Mouse (Mus musculus): ENCODE data around the gene Slc22a15. TPM values are rescaled to one million over a fixed set of nuclear protein-coding genes. Genes with fewer than 3 reads are reported as not detected.
"Not testable (repeated sequence)": the region's sequence is repeated elsewhere in the genome, so short reads cannot be mapped to it uniquely, and the experiment has no call there.

Gene Slc22a15
- polyA plus RNA-seq, 1 experiment from 2014 or later: 5.1 TPM

GRCm38 (mm10) chr3:101836045-101836444 is 88.2 kb downstream of the Slc22a15 start:
- peak; percentile 92 for DNase-seq
- Histone ChIP-seq H3K4me1 (ENCODE audit: insufficient read depth) (0 out of 2 replicates have a peak, but pooled peaks cover 11% of the 10 kb centered on the region), H3K9ac (0 out of 2 replicates have a peak overlapping the region, but pooled peaks have one; percentile 13), H3K36me3 (ENCODE audit: insufficient read depth) (no peaks in the 10 kb centered on the region), H3K27me3 (ENCODE audit: insufficient read depth, low read length) (no peaks in the 10 kb centered on the region), H3K4me2 (peak overlapping the region; percentile 58), H3K4me3 (ENCODE audit: low read depth, low read length) (peak overlapping the region; percentile 20), H3K9me3 (ENCODE audit: low read depth, low read length) (no peaks in the 10 kb centered on the region), H3K27ac (ENCODE audit: low read depth) (peak overlapping the region; percentile 62; the same call in 1 of the 2 replicates)
- ATAC-seq (ENCODE audit: insufficient read depth): peak; percentile 97
- WGBS: 2% methylated on average over 8 of the region's 8 CpGs
- TF ChIP-seq CTCF (IDR thresholded peaks at IDR 0.05; ENCODE audit: low read depth): no peak

GRCm38 (mm10) chr3:101831189-101831858 is 92.9 kb downstream of the Slc22a15 start:
- DNase-seq: peak; percentile 49
- 0 out of 2 replicates have a peak, but pooled peaks cover 11% of the 10 kb centered on the region for H3K4me1 ChIP-seq (ENCODE audit: insufficient read depth)
- H3K27me3 ChIP-seq (ENCODE audit: insufficient read depth, low read length): no peaks in the 10 kb centered on the region
- no peak overlapping the region for H3K9ac ChIP-seq
- H3K4me2 ChIP-seq: no peak overlapping the region
- H3K27ac ChIP-seq (ENCODE audit: low read depth): peak overlapping the region; percentile 24; the same call in 1 of the 2 replicates
- H3K36me3 ChIP-seq (ENCODE audit: insufficient read depth): no peaks in the 10 kb centered on the region
- WGBS: 23% methylated on average over 10 of the region's 10 CpGs
- no peaks in the 10 kb centered on the region for H3K9me3 ChIP-seq (ENCODE audit: low read depth, low read length)
- no peak for ATAC-seq (ENCODE audit: insufficient read depth)
- H3K4me3 ChIP-seq (ENCODE audit: low read depth, low read length): no peak overlapping the region
- TF ChIP-seq CTCF (IDR thresholded peaks at IDR 0.05; ENCODE audit: low read depth): no peak

GRCm38 (mm10) chr3:101829881-101830616 is 94.2 kb downstream of the Slc22a15 start:
- ATAC-seq (ENCODE audit: insufficient read depth): no peak
- DNase-seq: no peak
- H3K36me3 ChIP-seq (ENCODE audit: insufficient read depth): no peaks in the 10 kb centered on the region
- no peak for TF ChIP-seq CTCF (IDR thresholded peaks at IDR 0.05; ENCODE audit: low read depth)
- 70% methylated on average over 10 of the region's 10 CpGs for WGBS
- no peak overlapping the region for H3K4me3 ChIP-seq (ENCODE audit: low read depth, low read length)
- no peak overlapping the region for H3K4me2 ChIP-seq
- 0 out of 2 replicates have a peak, but pooled peaks cover 6% of the 10 kb centered on the region for H3K4me1 ChIP-seq (ENCODE audit: insufficient read depth)
- H3K27me3 ChIP-seq (ENCODE audit: insufficient read depth, low read length): no peaks in the 10 kb centered on the region
- H3K9me3 ChIP-seq (ENCODE audit: low read depth, low read length): no peaks in the 10 kb centered on the region
- H3K27ac ChIP-seq (ENCODE audit: low read depth): no peak overlapping the region
- no peak overlapping the region for H3K9ac ChIP-seq

- no peaks in the 10 kb centered on the region for H3K27me3 ChIP-seq (ENCODE audit: insufficient read depth, low read length)
- no peak overlapping the region for H3K27ac ChIP-seq (ENCODE audit: low read depth)
- no peak overlapping the region for H3K4me3 ChIP-seq (ENCODE audit: low read depth, low read length)
- H3K9me3 ChIP-seq (ENCODE audit: low read depth, low read length): no peaks in the 10 kb centered on the region
- H3K4me2 ChIP-seq: no peak overlapping the region
- H3K36me3 ChIP-seq (ENCODE audit: insufficient read depth): no peaks in the 10 kb centered on the region
- ATAC-seq (ENCODE audit: insufficient read depth) (no peak), DNase-seq (no peak)
- no peak for TF ChIP-seq CTCF (IDR thresholded peaks at IDR 0.05; ENCODE audit: low read depth)
- 26% methylated on average over 3 of the region's 3 CpGs for WGBS
- 0 out of 2 replicates have a peak, but pooled peaks cover 6% of the 10 kb centered on the region for H3K4me1 ChIP-seq (ENCODE audit: insufficient read depth)
- H3K9ac ChIP-seq: no peak overlapping the region
These were observed 95.7 kb downstream of the Slc22a15 start for GRCm38 (mm10) chr3:101828595-101828994.

- Histone ChIP-seq H3K4me2 (no peak overlapping the region), H3K9me3 (ENCODE audit: low read depth, low read length) (no peaks in the 10 kb centered on the region), H3K27me3 (ENCODE audit: insufficient read depth, low read length) (no peaks in the 10 kb centered on the region), H3K4me1 (ENCODE audit: insufficient read depth) (0 out of 2 replicates have a peak, but pooled peaks cover 6% of the 10 kb centered on the region), H3K36me3 (ENCODE audit: insufficient read depth) (no peaks in the 10 kb centered on the region), H3K9ac (no peak overlapping the region), H3K4me3 (ENCODE audit: low read depth, low read length) (no peak overlapping the region), H3K27ac (ENCODE audit: low read depth) (no peak overlapping the region)
- ATAC-seq (ENCODE audit: insufficient read depth) (no peak), DNase-seq (no peak)
- WGBS: 82% methylated on average over 6 of the region's 6 CpGs
- no peak for TF ChIP-seq CTCF (IDR thresholded peaks at IDR 0.05; ENCODE audit: low read depth)
These were observed 97.0 kb downstream of the Slc22a15 start for GRCm38 (mm10) chr3:101827220-101827715.

GRCm38 (mm10) chr3:101824338-101824737 is 99.9 kb downstream of the Slc22a15 start:
- TF ChIP-seq CTCF (IDR thresholded peaks at IDR 0.05; ENCODE audit: low read depth): no peak
- no peaks in the 10 kb centered on the region for H3K9me3 ChIP-seq (ENCODE audit: low read depth, low read length)
- H3K4me2 ChIP-seq: no peak overlapping the region
- H3K4me3 ChIP-seq (ENCODE audit: low read depth, low read length): no peak overlapping the region
- ATAC-seq (ENCODE audit: insufficient read depth) (no peak), DNase-seq (no peak)
- H3K27ac ChIP-seq (ENCODE audit: low read depth): no peak overlapping the region
- H3K36me3 ChIP-seq (ENCODE audit: insufficient read depth): no peaks in the 10 kb centered on the region
- WGBS: 76% methylated on average over 9 of the region's 9 CpGs
- H3K4me1 ChIP-seq (ENCODE audit: insufficient read depth): no peaks in the 10 kb centered on the region
- H3K9ac ChIP-seq: no peak overlapping the region
- no peaks in the 10 kb centered on the region for H3K27me3 ChIP-seq (ENCODE audit: insufficient read depth, low read length)

GRCm38 (mm10) chr3:101822052-101822451 is 102.2 kb downstream of the Slc22a15 start:
- no peak overlapping the region for H3K27ac ChIP-seq (ENCODE audit: low read depth)
- no peaks in the 10 kb centered on the region; the same call in 1 of the 2 replicates for H3K9me3 ChIP-seq (ENCODE audit: low read depth, low read length)
- H3K4me1 ChIP-seq (ENCODE audit: insufficient read depth): no peaks in the 10 kb centered on the region
- TF ChIP-seq CTCF (IDR thresholded peaks at IDR 0.05; ENCODE audit: low read depth): peak; percentile 47
- ATAC-seq (ENCODE audit: insufficient read depth) (no peak), DNase-seq (no peak)
- no peak overlapping the region for H3K9ac ChIP-seq
- H3K4me2 ChIP-seq: no peak overlapping the region
- no peak overlapping the region for H3K4me3 ChIP-seq (ENCODE audit: low read depth, low read length)
- 74% methylated on average over 5 of the region's 5 CpGs for WGBS
- no peaks in the 10 kb centered on the region for H3K36me3 ChIP-seq (ENCODE audit: insufficient read depth)
- no peaks in the 10 kb centered on the region for H3K27me3 ChIP-seq (ENCODE audit: insufficient read depth, low read length)

GRCm38 (mm10) chr3:101820708-101821107 is 103.5 kb downstream of the Slc22a15 start:
- WGBS: 69% methylated on average over 3 of the region's 3 CpGs
- not testable (repeated sequence) for H3K4me2 ChIP-seq; DNase-seq; H3K36me3 ChIP-seq (ENCODE audit: insufficient read depth); H3K9ac ChIP-seq; H3K27ac ChIP-seq (ENCODE audit: low read depth); H3K9me3 ChIP-seq (ENCODE audit: low read depth, low read length); H3K4me3 ChIP-seq (ENCODE audit: low read depth, low read length); ATAC-seq (ENCODE audit: insufficient read depth); H3K27me3 ChIP-seq (ENCODE audit: insufficient read depth, low read length); H3K4me1 ChIP-seq (ENCODE audit: insufficient read depth)

All from lung, embryonic 14.5 days (tissue).